Comparison of ENCODE assay signal across 3 mouse cellular contexts in the genomic region with DNA sequence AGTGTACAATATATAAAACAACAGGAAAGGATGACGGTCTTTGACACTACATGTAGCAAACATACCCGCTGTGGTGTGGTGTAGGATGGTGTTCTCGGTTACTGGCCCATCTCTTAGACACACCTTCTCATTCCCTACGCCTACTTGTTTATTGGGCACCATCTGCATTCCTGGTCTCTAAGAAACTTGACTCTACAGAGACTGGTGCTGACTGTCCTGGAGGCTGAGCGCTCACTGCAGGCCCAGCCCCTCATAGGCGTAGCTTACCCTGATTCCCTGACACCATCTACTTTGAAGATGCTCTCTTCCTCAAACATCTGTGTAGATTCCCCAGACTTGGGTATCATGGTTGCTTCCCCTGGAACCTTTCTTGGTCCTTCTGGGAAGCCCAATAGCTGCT.
DNase-seq lines count a peak whose midpoint lies in the region.

No protein-coding gene starts in this region.

- peak; percentile 27 for DNase-seq in ES-CJ7 (ENCODE audit: low read depth, low spot score)
- peak; percentile 52 for DNase-seq in R1 (ENCODE audit: low read depth, low spot score)
- peak; percentile 55 for DNase-seq in ZHBTc4 (ENCODE audit: low read depth, low spot score)
